Mouse (Mus musculus): ENCODE data around the gene Dkc1. TPM values are rescaled to one million over a fixed set of nuclear protein-coding genes. Genes with fewer than 3 reads are reported as not detected.
A peak's percentile ranks its signal among the peaks of the same experiment; 100 is the strongest.

The Dkc1 gene
- 76.1 and 82.0 TPM in 2 replicates for polyA plus RNA-seq (2015; fragmentation: Nextera tagmentation; extraction: Ambion mirVana)

GRCm38 (mm10) chrX:75095369-75096162, at the start of gene Dkc1:
Gene Dkc1 (plus strand): TSS chrX:75095854.
- peak within 1 kb of the TSS; percentile 65 for H3K4me3 ChIP-seq
- H3K27ac ChIP-seq (replicated peaks) = peak within 1 kb of the TSS; percentile 73
- H3K9me3 ChIP-seq = no peaks in the 10 kb centered on the region
- peak within 1 kb of the TSS; percentile 74 for H3K4me2 ChIP-seq
- peak; percentile 98 for ATAC-seq (ENCODE audit: extremely low read depth, insufficient number of reproducible peaks, low FRiP score, low TSS enrichment)
- H3K36me3 ChIP-seq = peaks cover 22% of the 10 kb centered on the region
- peak within 1 kb of the TSS; percentile 79 for H3K9ac ChIP-seq
- WGBS = 10% methylated on average over 29 of the region's 29 CpGs
- peaks cover 9% of the 10 kb centered on the region for H3K4me1 ChIP-seq
- no peaks in the 10 kb centered on the region for H3K27me3 ChIP-seq (replicated peaks)

- H3K27ac ChIP-seq (replicated peaks) = 0 out of 2 replicates have a peak overlapping the region, but pooled peaks have one; percentile 8
- no peak for ATAC-seq (ENCODE audit: extremely low read depth, insufficient number of reproducible peaks, low FRiP score, low TSS enrichment)
- no peaks in the 10 kb centered on the region for H3K36me3 ChIP-seq
- H3K4me3 ChIP-seq = no peak overlapping the region
- no peaks in the 10 kb centered on the region for H3K27me3 ChIP-seq (replicated peaks)
- no peak overlapping the region for H3K4me2 ChIP-seq
- WGBS = 88% methylated on average over 1 of the region's 1 CpGs
- H3K9me3 ChIP-seq = no peaks in the 10 kb centered on the region
- H3K9ac ChIP-seq = no peak overlapping the region
- H3K4me1 ChIP-seq = no peaks in the 10 kb centered on the region
These were observed 49.7 kb upstream of the Dkc1 start for GRCm38 (mm10) chrX:75045931-75046330.

GRCm38 (mm10) chrX:75046921-75047635, 48.6 kb upstream of the Dkc1 start:
- no peak for ATAC-seq (ENCODE audit: extremely low read depth, insufficient number of reproducible peaks, low FRiP score, low TSS enrichment)
- 33% methylated on average over 3 of the region's 3 CpGs for WGBS
- H3K4me1 ChIP-seq = no peaks in the 10 kb centered on the region
- H3K9me3 ChIP-seq = no peaks in the 10 kb centered on the region
- no peaks in the 10 kb centered on the region for H3K27me3 ChIP-seq (replicated peaks)
- peak overlapping the region; percentile 22 for H3K4me2 ChIP-seq
- H3K4me3 ChIP-seq = no peak overlapping the region
- H3K9ac ChIP-seq = no peak overlapping the region
- no peaks in the 10 kb centered on the region for H3K36me3 ChIP-seq
- H3K27ac ChIP-seq (replicated peaks) = peak overlapping the region; percentile 53

GRCm38 (mm10) chrX:75056120-75056775, 39.4 kb upstream of the Dkc1 start:
- Histone ChIP-seq H3K4me3 (no peak overlapping the region), H3K27me3 (replicated peaks) (no peaks in the 10 kb centered on the region), H3K4me1 (no peaks in the 10 kb centered on the region), H3K36me3 (no peaks in the 10 kb centered on the region), H3K9me3 (no peaks in the 10 kb centered on the region), H3K9ac (no peak overlapping the region), H3K27ac (replicated peaks) (no peak overlapping the region), H3K4me2 (no peak overlapping the region)
- 73% methylated on average over 2 of the region's 2 CpGs for WGBS
- ATAC-seq (ENCODE audit: extremely low read depth, insufficient number of reproducible peaks, low FRiP score, low TSS enrichment) = no peak

GRCm38 (mm10) chrX:75082351-75082750, 13.3 kb upstream of the Dkc1 start:
- H3K4me2 ChIP-seq = no peak overlapping the region
- H3K4me3 ChIP-seq = no peak overlapping the region
- WGBS = 64% methylated on average over 2 of the region's 2 CpGs
- no peak overlapping the region for H3K9ac ChIP-seq
- H3K27me3 ChIP-seq (replicated peaks) = no peaks in the 10 kb centered on the region
- no peaks in the 10 kb centered on the region for H3K4me1 ChIP-seq
- H3K36me3 ChIP-seq = no peaks in the 10 kb centered on the region
- no peak overlapping the region for H3K27ac ChIP-seq (replicated peaks)
- H3K9me3 ChIP-seq = no peaks in the 10 kb centered on the region
- no peak for ATAC-seq (ENCODE audit: extremely low read depth, insufficient number of reproducible peaks, low FRiP score, low TSS enrichment)

- H3K4me3 ChIP-seq = peak overlapping the region; percentile 65
- H3K9me3 ChIP-seq = no peaks in the 10 kb centered on the region
- no peaks in the 10 kb centered on the region for H3K36me3 ChIP-seq
- H3K27ac ChIP-seq (replicated peaks) = peak overlapping the region; percentile 56
- H3K9ac ChIP-seq = peak overlapping the region; percentile 80
- H3K27me3 ChIP-seq (replicated peaks) = no peaks in the 10 kb centered on the region
- H3K4me1 ChIP-seq = no peaks in the 10 kb centered on the region
- H3K4me2 ChIP-seq = peak overlapping the region; percentile 71
- WGBS = 18% methylated on average over 26 of the region's 26 CpGs
- no peak for ATAC-seq (ENCODE audit: extremely low read depth, insufficient number of reproducible peaks, low FRiP score, low TSS enrichment)
These were observed 11.5 kb upstream of the Dkc1 start for GRCm38 (mm10) chrX:75083982-75084773.

- Histone ChIP-seq H3K9me3 (no peaks in the 10 kb centered on the region), H3K4me3 (peak within 1 kb of the TSS; percentile 65), H3K27ac (replicated peaks) (peak within 1 kb of the TSS; percentile 56), H3K4me2 (peak within 1 kb of the TSS; percentile 71), H3K9ac (peak within 1 kb of the TSS; percentile 80), H3K36me3 (no peaks in the 10 kb centered on the region), H3K4me1 (no peaks in the 10 kb centered on the region), H3K27me3 (replicated peaks) (no peaks in the 10 kb centered on the region)
- peak; percentile 63 for ATAC-seq (ENCODE audit: extremely low read depth, insufficient number of reproducible peaks, low FRiP score, low TSS enrichment)
- 4% methylated on average over 5 of the region's 17 CpGs for WGBS
These were observed 10.7 kb upstream of the Dkc1 start, which contains the start of gene Gab3 for GRCm38 (mm10) chrX:75084774-75085508. Gene Gab3 (minus strand): TSS chrX:75085458.

- Histone ChIP-seq H3K4me3 (no peak overlapping the region), H3K27ac (replicated peaks) (no peak overlapping the region), H3K9me3 (no peaks in the 10 kb centered on the region), H3K9ac (no peak overlapping the region), H3K4me1 (no peaks in the 10 kb centered on the region), H3K27me3 (replicated peaks) (no peaks in the 10 kb centered on the region), H3K4me2 (no peak overlapping the region), H3K36me3 (no peaks in the 10 kb centered on the region)
- 27% methylated on average over 1 of the region's 1 CpGs for WGBS
- ATAC-seq (ENCODE audit: extremely low read depth, insufficient number of reproducible peaks, low FRiP score, low TSS enrichment) = no peak
These were observed 10.0 kb upstream of the Dkc1 start for GRCm38 (mm10) chrX:75085654-75086053.

- H3K4me2 ChIP-seq = peak overlapping the region; percentile 74
- 12% methylated on average over 23 of the region's 23 CpGs for WGBS
- H3K27ac ChIP-seq (replicated peaks) = peak overlapping the region; percentile 71
- no peaks in the 10 kb centered on the region for H3K27me3 ChIP-seq (replicated peaks)
- H3K9ac ChIP-seq = peak overlapping the region; percentile 79
- peaks cover 9% of the 10 kb centered on the region for H3K4me1 ChIP-seq
- peak overlapping the region; percentile 65 for H3K4me3 ChIP-seq
- H3K9me3 ChIP-seq = no peaks in the 10 kb centered on the region
- 0 out of 2 replicates have a peak, but pooled peaks have one; percentile 11 for ATAC-seq (ENCODE audit: extremely low read depth, insufficient number of reproducible peaks, low FRiP score, low TSS enrichment)
- peaks cover 29% of the 10 kb centered on the region for H3K36me3 ChIP-seq
These were observed 613 bp downstream of the Dkc1 start for GRCm38 (mm10) chrX:75096163-75096770.

GRCm38 (mm10) chrX:75098799-75099198, 3.1 kb downstream of the Dkc1 start:
- Histone ChIP-seq H3K27ac (replicated peaks) (no peak overlapping the region), H3K9ac (no peak overlapping the region), H3K4me1 (peaks cover 9% of the 10 kb centered on the region), H3K4me3 (no peak overlapping the region), H3K4me2 (no peak overlapping the region), H3K9me3 (no peaks in the 10 kb centered on the region), H3K27me3 (replicated peaks) (no peaks in the 10 kb centered on the region), H3K36me3 (peaks cover 52% of the 10 kb centered on the region)
- no peak for ATAC-seq (ENCODE audit: extremely low read depth, insufficient number of reproducible peaks, low FRiP score, low TSS enrichment)
- WGBS = 91% methylated on average over 8 of the region's 8 CpGs

Measured in heart, embryonic 13.5 days (tissue).